Mouse (Mus musculus) G1E (cell line): ENCODE measurements around the gene AW822073.

Experiments
- CTCF ChIP-seq: IDR thresholded peaks from 2 replicates; pipeline ENCODE4 v1.5.1; 2012; ENCODE audit warnings: low read depth, low read length, inconsistent platforms, mixed read lengths
- GATA2 ChIP-seq: IDR thresholded peaks from 2 replicates; pipeline ENCODE4 v1.6.1; 2012; ENCODE audit warnings: low read depth, low read length, inconsistent platforms, borderline replicate concordance

- TF ChIP-seq CTCF (no peak), GATA2 (no peak)
Measured at GRCm38 (mm10) chr10:58255213-58255892, 30.6 kb upstream of the AW822073 start, which contains the start of gene Gcc2.
